Comparison of ENCODE assay signal across 20 mouse cellular contexts in genomic region chr1:127812929-127813328, GRCm38 (mm10). TPM values are rescaled to one million over a fixed set of nuclear protein-coding genes. Genes with fewer than 3 reads are reported as not detected.
DNase-seq lines count a peak whose midpoint lies in the region; ATAC-seq lines count a peak whose summit lies in the region.
"Had no signal": no experiment of that assay in that cellular context is flagged by ENCODE, and none has a peak within 500 bp of the region (broad histone marks: within the 10 kb centered on the region; RNA-seq: fewer than 3 reads in every experiment).

No protein-coding gene starts in this region.

- H3K27me3 ChIP-seq in kidney, embryonic 15.5 days: no peaks in the 10 kb centered on the region
- H3K27me3 ChIP-seq: limb, embryonic 12.5 days; liver, embryonic 15.5 days; megakaryocyte, embryonic 14.5 days; neural tube, embryonic 13.5 days had no signal

- H3K4me3 ChIP-seq in kidney, embryonic 15.5 days (replicated peaks): no peak overlapping the region
- H3K4me3 ChIP-seq: forebrain, embryonic 10.5 days; limb, embryonic 12.5 days; liver, embryonic 15.5 days; megakaryocyte, embryonic 14.5 days; neural tube, embryonic 13.5 days had no signal

- H3K4me2 ChIP-seq in kidney, embryonic 15.5 days: peak overlapping the region; percentile 14; the same call in 1 of the 2 replicates
- H3K4me2 ChIP-seq: hindbrain, embryonic 14.5 days; limb, embryonic 12.5 days; liver, embryonic 15.5 days; neural tube, embryonic 13.5 days had no signal

- H3K27ac ChIP-seq in kidney, embryonic 15.5 days: no peak overlapping the region
- H3K27ac ChIP-seq: forebrain, embryonic 10.5 days; hindbrain, embryonic 14.5 days; limb, embryonic 12.5 days; liver, embryonic 15.5 days; neural tube, embryonic 13.5 days; stomach, postnatal 0 days had no signal

- intact Hi-C loops in heart, postnatal 10 days (cut with DNase I): no loop called here

- H3K4me1 ChIP-seq in kidney, embryonic 15.5 days: no peaks in the 10 kb centered on the region; the same call in 1 of the 2 replicates
- H3K4me1 ChIP-seq: forebrain, embryonic 10.5 days; limb, embryonic 12.5 days; liver, embryonic 15.5 days; neural tube, embryonic 13.5 days had no signal

- 48% methylated on average over 7 of the region's 7 CpGs for WGBS in kidney, embryonic 15.5 days

- no peaks in the 10 kb centered on the region for H3K36me3 ChIP-seq in kidney, embryonic 15.5 days
- H3K36me3 ChIP-seq: forebrain, embryonic 10.5 days; limb, embryonic 12.5 days; liver, embryonic 15.5 days; neural tube, embryonic 13.5 days had no signal

- no peaks in the 10 kb centered on the region for H3K9me3 ChIP-seq in kidney, embryonic 15.5 days (replicated peaks)
- H3K9me3 ChIP-seq: forebrain, embryonic 10.5 days; limb, embryonic 12.5 days; liver, embryonic 15.5 days; megakaryocyte, embryonic 14.5 days; neural tube, embryonic 13.5 days had no signal

- H3K9ac ChIP-seq in kidney, embryonic 15.5 days: no peak overlapping the region
- H3K9ac ChIP-seq: hindbrain, embryonic 14.5 days; limb, embryonic 12.5 days; liver, embryonic 15.5 days; neural tube, embryonic 13.5 days had no signal

- peak; percentile 55 for DNase-seq in heart, adult 11 months
- no peak for DNase-seq in heart, postnatal 10 days
- no peak for DNase-seq in kidney, adult 18-20 months
- DNase-seq in right cerebral cortex, adult 2 months (ENCODE audit: low spot score in 2 of 2): peak; percentile 47 to 50
- no peak for DNase-seq in right cerebral cortex, postnatal 10 days (ENCODE audit: low spot score in 2 of 2)
- DNase-seq in cerebellum, adult 9-10 months: no peak
- DNase-seq in adrenal gland, postnatal 10 days: no peak
- DNase-seq: cerebellum, adult 18-20 months; heart, adult 18-20 months; kidney, postnatal 10 days; lung, postnatal 10 days; thymus, postnatal 36 days had no signal

- no peak for ATAC-seq in kidney, embryonic 15.5 days (replicated peaks; ENCODE audit: low FRiP score)

RNA-seq across cellular contexts. Expression of gene Ccnt2, which starts 39.0 kb away (rescaled TPM):
- total RNA-seq in heart, postnatal 10 days (2021): 10 to 100 TPM; 33.5 to 33.9 TPM
- polyA plus RNA-seq in kidney, embryonic 15.5 days (2015; fragmentation: Nextera tagmentation; extraction: Ambion mirVana): 79.2 and 82.0 TPM in 2 replicates
- 10 to 100 TPM; 35.5 to 48.1 TPM for total RNA-seq in adrenal gland, postnatal 10 days (2021)

RNA-seq across cellular contexts. Expression of gene Map3k19, which starts 41.9 kb away (rescaled TPM):
- under 1 TPM in 1 of 2 experiments, not detected in 1; 0.07 TPM for total RNA-seq in heart, postnatal 10 days (2021)
- not detected in 2 replicates for polyA plus RNA-seq in kidney, embryonic 15.5 days (2015; fragmentation: Nextera tagmentation; extraction: Ambion mirVana)
- total RNA-seq in adrenal gland, postnatal 10 days (2021): under 1 TPM; 0.09 to 0.12 TPM
- polyA plus RNA-seq: forebrain, embryonic 10.5 days; limb, embryonic 12.5 days; stomach, postnatal 0 days had no signal

RNA-seq across cellular contexts. Expression of gene Rab3gap1, which starts 55.6 kb away (rescaled TPM):
- 10 to 100 TPM; 41.4 to 46.1 TPM for total RNA-seq in heart, postnatal 10 days (2021)
- polyA plus RNA-seq in kidney, embryonic 15.5 days (2015; fragmentation: Nextera tagmentation; extraction: Ambion mirVana): 22.6 and 23.8 TPM in 2 replicates
- total RNA-seq in adrenal gland, postnatal 10 days (2021): 10 to 100 TPM; 39.5 to 41.1 TPM

Comparison
In these comparisons a context has a peak if more than half of its experiments do, and no peak if none do; other contexts are left out.
1. DNase-seq: peak in heart, adult 11 months (single experiment) and right cerebral cortex, adult 2 months (2 of 2); none in heart, postnatal 10 days (0 of 2), kidney, adult 18-20 months (single experiment), right cerebral cortex, postnatal 10 days (0 of 2), cerebellum, adult 9-10 months (single experiment) and adrenal gland, postnatal 10 days (single experiment).